Mouse (Mus musculus) c-Kit-positive CD71-negative TER-119-negative erythroid progenitor cells, embryonic 14.5 days (primary cell): ENCODE measurements around the gene Ifit3.
"Not testable (repeated sequence)": the region's sequence is repeated elsewhere in the genome, so short reads cannot be mapped to it uniquely, and the experiment has no call there.

Experiments used
- DNase-seq: peaks from one replicate; pipeline ENCODE4 v3.0.0-alpha.2; 2013; ENCODE audit warnings: low read depth

The Ifit3 gene

GRCm38 (mm10) chr19:34583126-34583766 lies at the start of gene Ifit3:
Gene Ifit3 (plus strand): TSS chr19:34583531.
- DNase-seq: not testable (repeated sequence)

- no peak for DNase-seq
Measured at GRCm38 (mm10) chr19:34539422-34539821, 43.9 kb upstream of the Ifit3 start.

DNA sequence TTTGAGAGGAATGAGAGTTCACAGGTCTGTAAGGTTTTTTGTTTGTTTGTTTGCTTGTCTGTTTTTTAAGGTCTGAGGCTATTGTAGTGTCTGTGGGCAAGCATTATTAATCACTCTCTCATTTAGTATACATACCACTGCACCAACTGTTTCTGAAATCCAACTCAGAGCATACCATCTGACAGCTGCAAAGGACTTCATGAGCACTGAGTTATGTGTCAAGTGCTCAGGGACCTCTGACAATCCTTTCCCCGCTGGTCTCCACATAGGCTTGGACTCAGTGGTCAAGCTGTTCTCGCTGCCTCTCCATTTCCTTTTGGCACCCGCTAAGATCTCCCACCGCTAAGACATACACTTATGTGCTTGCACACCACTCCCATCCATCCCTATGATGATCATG lies 37.1 kb upstream of the Ifit3 start:
- DNase-seq: no peak

DNA sequence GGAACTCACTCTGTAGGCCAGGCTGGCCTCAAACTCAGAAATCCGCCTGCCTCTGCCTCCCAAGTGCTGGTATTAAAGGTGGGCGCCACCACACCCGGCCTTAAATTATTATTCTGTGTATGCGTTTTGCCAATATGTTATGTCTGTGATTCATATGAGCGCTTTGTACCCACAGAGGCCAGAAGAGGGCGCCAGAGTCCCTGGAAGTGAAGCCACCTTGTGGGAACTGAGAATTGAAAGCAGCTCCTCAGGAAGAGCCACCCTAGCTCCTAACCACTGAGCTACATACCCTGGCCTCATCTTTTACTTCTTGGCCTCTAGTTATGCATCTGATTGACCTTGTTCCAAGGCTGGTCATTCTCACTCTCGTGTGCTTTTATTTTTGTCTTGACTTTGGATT lies 35.4 kb upstream of the Ifit3 start:
- peak; percentile 90 for DNase-seq

- DNase-seq: no peak
Measured at GRCm38 (mm10) chr19:34550205-34550533, 33.2 kb upstream of the Ifit3 start.

- DNase-seq: peak; percentile 71
Measured at GRCm38 (mm10) chr19:34550534-34551223, 32.7 kb upstream of the Ifit3 start, which contains the start of gene Ifit2. Gene Ifit2 (plus strand): TSS chr19:34550694.

GRCm38 (mm10) chr19:34551981-34552380 lies 31.4 kb upstream of the Ifit3 start:
- no peak for DNase-seq

- DNase-seq: no peak
Measured at GRCm38 (mm10) chr19:34553021-34553420, 30.3 kb upstream of the Ifit3 start.

DNA sequence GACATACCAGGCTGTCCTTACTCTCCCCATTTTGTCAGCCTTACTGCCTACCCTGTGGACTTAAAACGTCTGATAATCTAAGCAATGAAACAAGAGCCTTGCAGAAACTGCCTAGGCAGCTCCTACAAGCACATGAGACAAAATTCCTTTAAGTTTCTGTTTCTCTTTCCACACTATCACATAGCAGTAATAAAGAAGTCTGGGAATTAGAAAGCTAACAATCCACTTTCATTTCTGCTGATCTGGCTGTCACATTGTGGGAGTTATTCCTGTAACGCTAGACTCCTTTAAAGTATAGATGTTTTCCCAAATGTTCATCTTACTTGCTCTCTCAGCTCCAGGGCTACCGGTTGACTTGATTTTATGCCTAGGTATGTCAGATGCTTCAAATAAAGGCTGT lies 29.8 kb upstream of the Ifit3 start:
- no peak for DNase-seq

DNA sequence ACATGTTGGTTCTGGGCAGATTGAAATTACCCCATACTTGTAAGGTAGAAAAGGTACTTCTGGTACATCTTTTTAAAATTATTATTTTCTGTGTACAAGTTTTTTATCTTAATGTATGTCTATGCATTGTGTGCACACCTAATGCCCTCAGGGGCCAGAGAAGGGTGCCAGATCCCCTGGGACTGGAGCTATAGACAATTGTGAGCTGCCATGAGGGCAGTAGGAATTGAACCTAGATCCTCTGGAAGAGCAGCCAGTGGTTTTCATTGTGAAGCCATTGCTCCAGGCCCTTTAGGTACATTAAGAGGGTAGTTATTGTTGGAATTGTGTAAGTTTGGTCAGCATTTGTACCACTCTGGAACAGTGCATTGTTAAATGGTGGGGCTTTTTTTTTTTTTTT lies 29.3 kb upstream of the Ifit3 start:
- DNase-seq: no peak

- DNase-seq: no peak
Measured at GRCm38 (mm10) chr19:34556621-34557020, 26.7 kb upstream of the Ifit3 start.

GRCm38 (mm10) chr19:34562556-34562955 lies 20.8 kb upstream of the Ifit3 start:
- DNase-seq: no peak

DNA sequence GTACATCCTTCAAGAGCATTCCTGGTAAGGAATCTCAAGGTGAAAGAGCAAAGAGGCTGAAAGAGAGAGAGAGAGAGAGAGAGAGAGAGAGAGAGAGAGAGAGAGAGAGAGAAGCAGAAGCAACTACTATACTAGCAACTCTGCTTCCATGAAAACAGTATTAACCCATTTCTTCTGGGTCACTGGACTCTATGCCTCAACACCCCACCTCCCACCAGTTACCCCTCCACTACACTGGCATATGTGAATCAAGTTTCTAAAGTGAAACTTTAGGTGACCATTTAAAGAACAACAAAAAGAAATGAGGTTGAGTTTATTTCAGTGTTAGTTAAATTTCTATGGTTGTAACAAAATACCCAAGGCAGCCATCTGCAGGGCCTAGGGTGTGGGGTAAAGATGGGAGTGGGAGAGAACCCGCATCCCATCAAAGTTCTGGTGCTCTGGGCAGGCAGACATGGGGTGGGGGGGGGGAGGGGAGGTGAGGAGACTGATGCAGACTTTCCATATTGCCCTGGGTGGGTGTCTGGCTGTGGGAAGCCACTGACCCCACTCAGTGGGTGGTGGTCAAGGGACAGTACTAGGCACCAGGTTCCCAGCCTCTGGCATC lies 17.1 kb upstream of the Ifit3 start:
- DNase-seq: no peak

DNA sequence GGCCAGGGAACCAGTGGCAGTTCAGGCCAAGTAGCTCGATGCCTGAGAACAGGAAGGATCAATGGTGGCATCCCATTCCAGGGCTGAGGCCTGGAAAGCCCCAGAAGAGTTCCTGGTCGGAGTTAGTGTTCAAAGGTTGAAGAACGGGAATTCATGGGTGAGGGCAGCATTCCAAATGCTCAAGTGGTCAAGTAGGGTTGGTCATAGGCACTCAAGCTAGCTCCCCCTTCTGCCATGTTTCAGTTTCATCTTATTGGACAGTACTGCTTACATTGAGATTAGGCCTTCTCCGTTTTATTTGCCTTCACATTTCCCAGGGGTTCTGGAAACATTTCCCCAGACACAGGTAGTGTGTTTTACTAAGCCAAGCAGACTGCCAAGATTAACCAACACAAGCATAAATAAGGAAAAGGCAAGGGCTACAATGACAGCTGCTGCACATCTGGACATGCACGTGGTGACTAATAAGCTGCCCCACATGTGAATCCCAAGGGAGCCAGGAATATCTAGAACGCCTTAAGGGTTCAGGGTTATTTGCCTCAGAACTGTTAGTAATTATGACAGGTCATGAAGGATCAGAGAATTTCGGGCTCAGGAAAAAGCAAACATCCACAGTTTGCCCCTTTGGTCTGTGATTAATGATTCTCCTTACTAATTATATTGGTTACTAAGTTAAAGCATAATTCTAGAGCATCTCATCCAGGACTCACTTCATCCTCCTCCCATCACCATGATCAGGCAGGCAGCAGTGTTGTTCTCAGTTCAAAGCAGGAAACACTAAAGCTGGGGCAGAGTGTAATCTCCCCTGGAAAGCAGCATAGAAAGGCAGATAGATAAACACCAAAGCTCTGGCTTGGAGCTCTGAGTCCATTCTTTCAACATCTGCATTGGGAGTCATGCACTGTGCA lies 14.1 kb upstream of the Ifit3 start:
- no peak for DNase-seq

GRCm38 (mm10) chr19:34569896-34570476 lies 13.3 kb upstream of the Ifit3 start:
- no peak for DNase-seq

DNA sequence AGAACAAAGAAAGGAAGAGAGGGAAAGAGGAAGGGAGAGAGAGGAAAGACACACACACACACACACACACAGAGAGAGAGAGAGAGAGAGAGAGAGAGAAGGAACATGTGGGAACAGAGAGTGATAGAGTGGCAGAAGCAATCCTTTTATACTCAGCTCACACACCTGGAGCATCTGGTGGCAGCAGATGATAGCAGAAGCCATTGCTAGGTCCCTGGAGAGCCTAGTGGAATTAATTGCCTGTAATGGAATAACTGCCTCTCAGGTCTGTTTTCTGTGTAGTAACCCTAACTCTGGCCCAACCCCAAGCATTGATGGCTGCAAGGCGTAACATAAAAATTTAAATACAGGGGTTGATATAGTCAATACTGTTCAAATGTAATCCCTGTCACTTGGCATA lies 12.3 kb upstream of the Ifit3 start:
- no peak for DNase-seq

DNA sequence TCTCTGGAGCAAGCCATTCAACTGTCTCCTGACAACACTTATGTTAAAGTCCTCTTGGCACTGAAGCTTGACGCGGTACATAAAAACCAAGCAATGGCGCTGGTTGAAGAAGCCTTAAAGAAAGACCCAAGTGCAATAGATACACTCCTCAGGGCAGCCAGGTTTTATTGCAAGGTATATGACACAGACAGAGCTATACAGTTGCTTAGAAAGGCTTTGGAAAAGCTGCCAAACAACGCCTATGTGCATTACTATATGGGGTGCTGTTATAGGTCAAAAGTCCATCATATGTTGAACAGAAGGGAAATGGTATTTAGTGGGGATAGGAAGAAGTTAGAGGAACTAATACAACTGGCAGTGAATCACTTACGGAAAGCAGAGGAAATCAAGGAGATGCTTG lies 9.7 kb upstream of the Ifit3 start:
- no peak for DNase-seq

DNA sequence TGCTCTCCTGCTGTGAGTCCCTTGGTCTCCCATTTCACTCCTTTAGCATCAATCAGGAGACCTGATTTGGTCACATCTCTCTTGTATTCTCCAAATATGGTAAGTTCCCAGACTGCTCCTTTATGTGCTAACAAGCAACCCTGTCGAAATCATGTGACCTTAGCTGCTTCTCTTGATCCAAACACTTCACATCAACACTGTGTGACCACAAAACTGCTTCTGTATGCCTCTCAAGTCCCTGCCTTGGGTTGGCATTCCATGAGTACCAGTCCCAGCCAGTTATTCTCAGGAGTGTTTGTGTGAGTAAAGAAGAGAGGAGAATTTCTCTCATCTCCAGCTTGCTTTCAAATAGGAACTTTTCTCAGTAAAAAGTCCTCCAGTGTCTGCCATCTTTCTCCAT lies 6.2 kb upstream of the Ifit3 start:
- DNase-seq: no peak

GRCm38 (mm10) chr19:34582696-34583095 lies 635 bp upstream of the Ifit3 start:
- DNase-seq: not testable (repeated sequence)

DNA sequence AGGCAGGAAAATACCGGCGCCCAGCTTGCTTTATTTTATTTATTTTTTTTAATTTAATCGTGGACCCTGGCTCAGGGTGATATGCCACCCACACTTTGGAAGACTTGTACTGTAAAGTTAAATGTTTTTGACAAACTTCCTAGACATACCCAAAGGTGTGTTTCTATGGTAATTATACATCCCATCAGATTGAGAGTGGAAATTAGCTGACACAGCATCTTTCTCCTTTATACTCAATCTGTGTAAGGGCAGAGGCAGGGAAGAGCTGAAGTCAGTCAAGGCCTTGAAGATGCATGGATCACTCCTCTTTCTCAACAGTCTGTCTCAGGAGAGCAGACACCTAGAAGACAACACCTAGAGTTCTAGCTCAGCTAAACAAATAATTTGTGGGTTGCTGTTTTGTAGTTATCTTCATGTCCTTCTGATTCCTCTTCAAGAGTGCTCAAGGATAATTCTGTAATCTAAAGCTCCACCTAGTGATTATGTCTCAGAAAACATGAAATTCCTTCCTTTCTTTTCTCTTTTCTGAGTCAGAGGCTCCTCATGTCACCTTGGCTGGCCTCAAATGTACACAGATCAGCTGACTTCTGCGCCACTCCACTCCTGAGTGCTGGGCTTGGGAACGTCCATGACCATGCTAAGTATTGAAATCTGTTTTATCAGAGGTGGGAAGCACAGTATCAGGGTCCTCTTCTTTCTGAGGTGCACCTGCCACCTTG lies 2.6 kb downstream of the Ifit3 start:
- not testable (repeated sequence) for DNase-seq

GRCm38 (mm10) chr19:34587898-34588692 lies 4.8 kb downstream of the Ifit3 start:
- not testable (repeated sequence) for DNase-seq
